Mouse (Mus musculus): ENCODE results near the gene Sorbs2. TPM values are rescaled to one million over a fixed set of nuclear protein-coding genes. Genes with fewer than 3 reads are reported as not detected.

The Sorbs2 gene
- polyA plus RNA-seq, 1 experiment from 2014 or later = 476 TPM

- Histone ChIP-seq H3K27me3 (ENCODE audit: control insufficient read depth, insufficient read depth, low read length) (no peaks in the 10 kb centered on the region), H3K4me2 (ENCODE audit: low read length) (no peak overlapping the region), H3K36me3 (ENCODE audit: control insufficient read depth, insufficient read depth, low read length) (peaks cover 48% of the 10 kb centered on the region), H3K4me3 (ENCODE audit: control insufficient read depth in 1 of 2, insufficient read depth in 1 of 2, low read depth in 1 of 2, low read length in 2 of 2) (no peak overlapping the region), H3K27ac (replicated peaks in 1 of 2; ENCODE audit: control insufficient read depth in 1 of 2, insufficient read depth in 1 of 2, low read depth in 2 of 2, low read length in 2 of 2) (no peak overlapping the region), H3K9me3 (ENCODE audit: control insufficient read depth, low read length) (no peaks in the 10 kb centered on the region), H3K4me1 (ENCODE audit: control insufficient read depth in 2 of 2, insufficient read depth in 2 of 2, low read length in 2 of 2) (peaks cover 6 to 39% of the 10 kb centered on the region in 2 experiments), H3K9ac (ENCODE audit: low read length) (no peak overlapping the region)
- no peak for ATAC-seq (ENCODE audit: insufficient number of reproducible peaks, insufficient read depth, low FRiP score, low read depth)
- WGBS = 93% methylated on average over 3 of the region's 3 CpGs
These were observed 170.3 kb downstream of the Sorbs2 start for GRCm38 (mm10) chr8:45677854-45678241.

- Histone ChIP-seq H3K4me1 (ENCODE audit: control insufficient read depth in 2 of 2, insufficient read depth in 2 of 2, low read length in 2 of 2) (peaks cover 3 to 32% of the 10 kb centered on the region in 2 experiments; a peak in 3 of 4 replicates), H3K9ac (ENCODE audit: low read length) (no peak overlapping the region), H3K4me2 (ENCODE audit: low read length) (0 out of 2 replicates have a peak overlapping the region, but pooled peaks have one; percentile 2), H3K27ac (replicated peaks in 1 of 2; ENCODE audit: control insufficient read depth in 1 of 2, insufficient read depth in 1 of 2, low read depth in 2 of 2, low read length in 2 of 2) (peak overlapping the region; percentile 27 to 59; a peak in 2 of 4 replicates), H3K27me3 (ENCODE audit: control insufficient read depth, insufficient read depth, low read length) (no peaks in the 10 kb centered on the region), H3K4me3 (ENCODE audit: control insufficient read depth in 1 of 2, insufficient read depth in 1 of 2, low read depth in 1 of 2, low read length in 2 of 2) (no peak overlapping the region), H3K9me3 (ENCODE audit: control insufficient read depth, low read length) (no peaks in the 10 kb centered on the region), H3K36me3 (ENCODE audit: control insufficient read depth, insufficient read depth, low read length) (peaks cover 62% of the 10 kb centered on the region)
- ATAC-seq (ENCODE audit: insufficient number of reproducible peaks, insufficient read depth, low FRiP score, low read depth) = no peak
- 37% methylated on average over 3 of the region's 3 CpGs for WGBS
These were observed 173.6 kb downstream of the Sorbs2 start for GRCm38 (mm10) chr8:45681171-45681570.

GRCm38 (mm10) chr8:45682845-45683383 lies 175.3 kb downstream of the Sorbs2 start:
- no peaks in the 10 kb centered on the region for H3K27me3 ChIP-seq (ENCODE audit: control insufficient read depth, insufficient read depth, low read length)
- H3K27ac ChIP-seq (replicated peaks in 1 of 2; ENCODE audit: control insufficient read depth in 1 of 2, insufficient read depth in 1 of 2, low read depth in 2 of 2, low read length in 2 of 2) = no peak overlapping the region
- peaks cover 3 to 23% of the 10 kb centered on the region in 2 experiments; a peak in 3 of 4 replicates for H3K4me1 ChIP-seq (ENCODE audit: control insufficient read depth in 2 of 2, insufficient read depth in 2 of 2, low read length in 2 of 2)
- H3K4me3 ChIP-seq (ENCODE audit: control insufficient read depth in 1 of 2, insufficient read depth in 1 of 2, low read depth in 1 of 2, low read length in 2 of 2) = no peak overlapping the region
- H3K4me2 ChIP-seq (ENCODE audit: low read length) = no peak overlapping the region
- peaks cover 76% of the 10 kb centered on the region for H3K36me3 ChIP-seq (ENCODE audit: control insufficient read depth, insufficient read depth, low read length)
- no peak for ATAC-seq (ENCODE audit: insufficient number of reproducible peaks, insufficient read depth, low FRiP score, low read depth)
- H3K9me3 ChIP-seq (ENCODE audit: control insufficient read depth, low read length) = no peaks in the 10 kb centered on the region
- 73% methylated on average over 8 of the region's 8 CpGs for WGBS
- no peak overlapping the region for H3K9ac ChIP-seq (ENCODE audit: low read length)

GRCm38 (mm10) chr8:45687942-45688695 lies 180.5 kb downstream of the Sorbs2 start:
- WGBS = 77% methylated on average over 12 of the region's 12 CpGs

GRCm38 (mm10) chr8:45689611-45690207 lies 182.1 kb downstream of the Sorbs2 start:
- H3K4me3 ChIP-seq (ENCODE audit: control insufficient read depth in 1 of 2, insufficient read depth in 1 of 2, low read depth in 1 of 2, low read length in 2 of 2) = no peak overlapping the region
- peaks cover 74% of the 10 kb centered on the region for H3K36me3 ChIP-seq (ENCODE audit: control insufficient read depth, insufficient read depth, low read length)
- no peak overlapping the region for H3K27ac ChIP-seq (replicated peaks in 1 of 2; ENCODE audit: control insufficient read depth in 1 of 2, insufficient read depth in 1 of 2, low read depth in 2 of 2, low read length in 2 of 2)
- no peak overlapping the region for H3K9ac ChIP-seq (ENCODE audit: low read length)
- no peaks in the 10 kb centered on the region for H3K27me3 ChIP-seq (ENCODE audit: control insufficient read depth, insufficient read depth, low read length)
- 65% methylated on average over 2 of the region's 2 CpGs for WGBS
- H3K4me2 ChIP-seq (ENCODE audit: low read length) = no peak overlapping the region
- no peak for ATAC-seq (ENCODE audit: insufficient number of reproducible peaks, insufficient read depth, low FRiP score, low read depth)
- H3K9me3 ChIP-seq (ENCODE audit: control insufficient read depth, low read length) = no peaks in the 10 kb centered on the region
- peaks cover 2 to 44% of the 10 kb centered on the region in 2 experiments; a peak in 3 of 4 replicates for H3K4me1 ChIP-seq (ENCODE audit: control insufficient read depth in 2 of 2, insufficient read depth in 2 of 2, low read length in 2 of 2)

More at GRCm38 (mm10) chr8:45687942-45688695, 180.5 kb downstream of the Sorbs2 start:
- peaks cover 2 to 35% of the 10 kb centered on the region in 2 experiments; a peak in 3 of 4 replicates for H3K4me1 ChIP-seq (ENCODE audit: control insufficient read depth in 2 of 2, insufficient read depth in 2 of 2, low read length in 2 of 2)
- H3K27me3 ChIP-seq (ENCODE audit: control insufficient read depth, insufficient read depth, low read length) = no peaks in the 10 kb centered on the region
- ATAC-seq (ENCODE audit: insufficient number of reproducible peaks, insufficient read depth, low FRiP score, low read depth) = no peak
- H3K9me3 ChIP-seq (ENCODE audit: control insufficient read depth, low read length) = no peaks in the 10 kb centered on the region
- no peak overlapping the region; the same call in 1 of the 2 replicates for H3K9ac ChIP-seq (ENCODE audit: low read length)
- no peak overlapping the region for H3K27ac ChIP-seq (replicated peaks in 1 of 2; ENCODE audit: control insufficient read depth in 1 of 2, insufficient read depth in 1 of 2, low read depth in 2 of 2, low read length in 2 of 2)
- H3K4me3 ChIP-seq (ENCODE audit: control insufficient read depth in 1 of 2, insufficient read depth in 1 of 2, low read depth in 1 of 2, low read length in 2 of 2) = no peak overlapping the region
- H3K4me2 ChIP-seq (ENCODE audit: low read length) = no peak overlapping the region
- H3K36me3 ChIP-seq (ENCODE audit: control insufficient read depth, insufficient read depth, low read length) = peaks cover 78% of the 10 kb centered on the region

- Histone ChIP-seq H3K4me1 (ENCODE audit: control insufficient read depth in 2 of 2, insufficient read depth in 2 of 2, low read length in 2 of 2) (peaks cover 0 to 4% of the 10 kb centered on the region in 2 experiments; a peak in 3 of 4 replicates), H3K9me3 (ENCODE audit: control insufficient read depth, low read length) (no peaks in the 10 kb centered on the region), H3K27ac (replicated peaks in 1 of 2; ENCODE audit: control insufficient read depth in 1 of 2, insufficient read depth in 1 of 2, low read depth in 2 of 2, low read length in 2 of 2) (no peak overlapping the region), H3K36me3 (ENCODE audit: control insufficient read depth, insufficient read depth, low read length) (peaks cover 70% of the 10 kb centered on the region), H3K9ac (ENCODE audit: low read length) (no peak overlapping the region), H3K4me3 (ENCODE audit: control insufficient read depth in 1 of 2, insufficient read depth in 1 of 2, low read depth in 1 of 2, low read length in 2 of 2) (no peak overlapping the region), H3K27me3 (ENCODE audit: control insufficient read depth, insufficient read depth, low read length) (no peaks in the 10 kb centered on the region), H3K4me2 (ENCODE audit: low read length) (no peak overlapping the region)
- ATAC-seq (ENCODE audit: insufficient number of reproducible peaks, insufficient read depth, low FRiP score, low read depth) = no peak
- 90% methylated on average over 5 of the region's 5 CpGs for WGBS
These were observed 192.5 kb downstream of the Sorbs2 start for GRCm38 (mm10) chr8:45700100-45700499.

- peaks cover 54% of the 10 kb centered on the region for H3K36me3 ChIP-seq (ENCODE audit: control insufficient read depth, insufficient read depth, low read length)
- no peak for ATAC-seq (ENCODE audit: insufficient number of reproducible peaks, insufficient read depth, low FRiP score, low read depth)
- H3K27ac ChIP-seq (replicated peaks in 1 of 2; ENCODE audit: control insufficient read depth in 1 of 2, insufficient read depth in 1 of 2, low read depth in 2 of 2, low read length in 2 of 2) = no peak overlapping the region
- H3K27me3 ChIP-seq (ENCODE audit: control insufficient read depth, insufficient read depth, low read length) = no peaks in the 10 kb centered on the region
- no peak overlapping the region for H3K4me2 ChIP-seq (ENCODE audit: low read length)
- H3K9me3 ChIP-seq (ENCODE audit: control insufficient read depth, low read length) = no peaks in the 10 kb centered on the region
- WGBS = 65% methylated on average over 4 of the region's 4 CpGs
- no peak overlapping the region for H3K9ac ChIP-seq (ENCODE audit: low read length)
- H3K4me1 ChIP-seq (ENCODE audit: control insufficient read depth in 2 of 2, insufficient read depth in 2 of 2, low read length in 2 of 2) = peaks cover 2 to 12% of the 10 kb centered on the region in 2 experiments
- no peak overlapping the region for H3K4me3 ChIP-seq (ENCODE audit: control insufficient read depth in 1 of 2, insufficient read depth in 1 of 2, low read depth in 1 of 2, low read length in 2 of 2)
These were observed 196.1 kb downstream of the Sorbs2 start for GRCm38 (mm10) chr8:45703700-45704101.
